Comparison of ENCODE assay signal across 11 mouse cellular contexts in the genomic region with DNA sequence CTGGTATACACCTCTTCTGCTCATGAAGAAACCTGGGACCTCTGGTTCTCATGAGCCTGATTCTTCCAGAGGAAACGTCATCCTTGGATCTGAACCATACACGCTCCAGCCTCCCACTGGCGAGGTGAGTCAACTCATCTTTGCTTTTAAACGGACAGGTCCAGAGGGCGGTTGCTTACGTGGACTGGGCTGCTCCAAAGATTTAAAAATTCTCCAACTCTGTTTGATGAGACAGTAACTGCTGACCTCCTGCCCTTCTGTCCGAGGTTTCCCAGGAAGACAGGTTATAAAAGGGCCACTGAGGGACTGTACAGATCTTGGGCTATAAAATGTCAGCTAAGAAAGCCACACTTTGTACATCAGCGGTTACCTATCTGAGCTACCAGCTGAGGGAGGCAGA.
"Had no signal": no experiment of that assay in that cellular context is flagged by ENCODE, and none has a peak within 500 bp of the region (broad histone marks: within the 10 kb centered on the region; RNA-seq: fewer than 3 reads in every experiment).

No protein-coding gene starts in this region.

- DNase-seq: layer of hippocampus, postnatal 36 days; liver, embryonic 13.5 days; lung, embryonic 14.5 days; lung, postnatal 36 days; midbrain, embryonic 14.5 days; right cerebral cortex, adult 18-20 months; right cerebral cortex, postnatal 14 days; right cerebral cortex, postnatal 4 days; thymus, adult 2 months; thymus, postnatal 14 days; thymus, postnatal 4 days had no signal
